Mouse (Mus musculus): ENCODE data around the gene Prss43. TPM values are rescaled to one million over a fixed set of nuclear protein-coding genes. Genes with fewer than 3 reads are reported as not detected.
A peak's percentile ranks its signal among the peaks of the same experiment; 100 is the strongest.

Gene Prss43
- polyA plus RNA-seq (2016; fragmentation: Nextera tagmentation; extraction: Ambion mirVana) = not detected in 2 replicates

DNA sequence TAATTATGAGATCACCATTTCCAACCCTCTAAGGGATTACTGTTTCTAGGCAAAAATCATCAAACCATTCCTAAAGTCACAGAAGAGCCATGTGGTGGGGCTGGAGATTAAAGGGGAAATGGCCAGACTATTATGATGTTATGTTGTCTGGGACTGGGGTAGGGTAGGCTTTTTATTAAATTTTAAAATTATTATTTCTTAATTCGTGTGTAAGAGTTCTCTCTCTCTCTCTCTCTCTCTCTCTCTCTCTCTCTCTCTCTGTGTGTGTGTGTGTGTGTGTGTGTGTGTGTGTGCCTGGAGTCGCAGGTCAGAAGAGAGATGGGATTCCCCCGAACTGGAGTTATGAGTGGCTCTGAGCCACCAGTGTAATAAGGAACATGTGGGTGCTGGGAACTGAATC, at the start of gene Prss43:
Gene Prss43 (plus strand): TSS at position 301 of the 400 bp plus-strand sequence.
- Histone ChIP-seq H3K4me1 (no peaks in the 10 kb centered on the region), H3K27me3 (ENCODE audit: insufficient read depth, poor library complexity, severe bottlenecking) (peaks cover 33% of the 10 kb centered on the region), H3K36me3 (no peaks in the 10 kb centered on the region), H3K27ac (no peak within 1 kb of the TSS), H3K4me3 (no peak within 1 kb of the TSS), H3K9me3 (no peaks in the 10 kb centered on the region)
- DNase-seq (ENCODE audit: low spot score) = no peak
- 68% methylated on average over 3 of the region's 3 CpGs for WGBS

DNA sequence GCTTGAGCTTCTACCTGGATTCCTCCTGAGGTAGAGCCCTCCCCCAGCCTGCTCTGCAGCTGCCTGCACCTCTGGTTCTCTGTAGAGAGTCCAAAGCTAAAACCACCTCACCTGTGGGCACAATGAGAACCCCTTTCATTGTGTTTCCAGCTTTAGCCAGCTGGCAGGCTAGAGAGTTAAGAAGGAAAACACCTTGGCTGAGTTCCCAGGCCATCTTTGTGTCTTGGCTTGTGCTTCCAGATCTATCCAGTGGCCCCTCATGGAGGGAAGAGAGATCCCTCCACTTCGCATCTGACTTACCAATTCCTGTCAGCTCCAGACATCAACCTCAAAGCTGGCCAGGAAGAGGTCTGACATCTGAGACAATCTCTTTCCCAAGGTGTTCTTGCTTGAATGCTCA, 48.4 kb upstream of the Prss43 start:
- H3K27me3 ChIP-seq (ENCODE audit: insufficient read depth, poor library complexity, severe bottlenecking) = peaks cover 16% of the 10 kb centered on the region; the same call in 1 of the 2 replicates
- peaks cover 53% of the 10 kb centered on the region for H3K4me1 ChIP-seq
- WGBS = 97% methylated on average over 1 of the region's 1 CpGs
- no peak for DNase-seq (ENCODE audit: low spot score)
- no peak overlapping the region for H3K4me3 ChIP-seq
- no peaks in the 10 kb centered on the region for H3K9me3 ChIP-seq
- H3K36me3 ChIP-seq = no peaks in the 10 kb centered on the region
- H3K27ac ChIP-seq = no peak overlapping the region

DNA sequence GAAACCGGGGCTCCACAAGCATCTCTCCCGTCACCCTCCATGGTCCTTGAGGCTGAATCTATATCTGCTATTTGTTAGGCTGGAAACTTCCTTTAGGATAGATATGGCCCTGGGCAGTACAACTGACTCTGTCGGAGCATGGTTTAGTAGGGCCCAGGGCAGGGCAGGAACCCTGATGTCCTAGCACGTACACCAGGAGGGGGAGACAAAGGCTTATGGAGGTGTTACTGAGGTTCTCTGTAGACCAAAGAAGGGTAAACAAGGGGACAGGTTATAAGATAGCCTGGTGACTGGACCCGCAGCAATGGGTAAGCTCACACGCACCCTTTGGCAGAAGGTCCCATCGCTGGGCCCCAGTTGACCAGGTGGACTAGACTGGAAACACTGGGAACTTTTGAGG, 47.9 kb upstream of the Prss43 start:
- Histone ChIP-seq H3K27ac (no peak overlapping the region), H3K4me3 (no peak overlapping the region), H3K27me3 (ENCODE audit: insufficient read depth, poor library complexity, severe bottlenecking) (peaks cover 16% of the 10 kb centered on the region; the same call in 1 of the 2 replicates), H3K4me1 (peaks cover 54% of the 10 kb centered on the region), H3K36me3 (no peaks in the 10 kb centered on the region), H3K9me3 (no peaks in the 10 kb centered on the region)
- no peak for DNase-seq (ENCODE audit: low spot score)
- WGBS = 75% methylated on average over 7 of the region's 7 CpGs

DNA sequence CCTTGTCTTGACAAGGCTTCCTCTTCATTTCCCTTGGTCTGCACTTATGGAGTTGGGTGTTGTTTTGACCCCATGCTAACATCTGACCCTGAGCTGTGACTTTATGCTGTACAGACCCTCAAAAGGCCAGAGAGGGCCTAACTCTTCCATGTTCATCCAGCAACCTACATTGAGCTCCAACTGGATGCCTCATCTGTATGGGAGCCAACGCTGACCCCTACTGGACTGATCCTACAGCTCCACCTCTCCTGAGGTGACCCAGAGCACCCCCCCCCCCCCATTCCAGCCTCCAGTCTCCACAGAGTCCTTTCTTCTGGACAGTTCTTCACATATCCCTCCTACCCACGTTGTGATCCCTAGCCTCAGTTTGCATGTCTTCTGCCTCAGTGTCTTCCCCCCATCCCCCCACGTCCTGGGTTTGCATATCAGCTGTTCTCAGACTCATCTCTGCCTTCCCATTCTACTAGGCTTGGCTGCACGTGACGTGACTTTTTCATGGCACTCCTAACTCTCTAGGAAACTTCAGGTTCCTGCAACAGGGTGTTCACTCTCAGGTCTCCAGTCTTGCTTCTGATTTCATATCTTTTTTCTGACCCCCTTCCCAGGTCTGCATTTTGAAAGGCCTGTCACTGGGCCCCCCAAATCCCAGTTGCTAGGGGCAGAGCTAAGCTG, 47.1 kb upstream of the Prss43 start:
- 54% methylated on average over 5 of the region's 5 CpGs for WGBS
- Histone ChIP-seq H3K4me3 (no peak overlapping the region), H3K27ac (no peak overlapping the region), H3K9me3 (no peaks in the 10 kb centered on the region), H3K4me1 (peaks cover 54% of the 10 kb centered on the region), H3K27me3 (ENCODE audit: insufficient read depth, poor library complexity, severe bottlenecking) (peaks cover 16% of the 10 kb centered on the region; the same call in 1 of the 2 replicates), H3K36me3 (no peaks in the 10 kb centered on the region)
- no peak for DNase-seq (ENCODE audit: low spot score)

DNA sequence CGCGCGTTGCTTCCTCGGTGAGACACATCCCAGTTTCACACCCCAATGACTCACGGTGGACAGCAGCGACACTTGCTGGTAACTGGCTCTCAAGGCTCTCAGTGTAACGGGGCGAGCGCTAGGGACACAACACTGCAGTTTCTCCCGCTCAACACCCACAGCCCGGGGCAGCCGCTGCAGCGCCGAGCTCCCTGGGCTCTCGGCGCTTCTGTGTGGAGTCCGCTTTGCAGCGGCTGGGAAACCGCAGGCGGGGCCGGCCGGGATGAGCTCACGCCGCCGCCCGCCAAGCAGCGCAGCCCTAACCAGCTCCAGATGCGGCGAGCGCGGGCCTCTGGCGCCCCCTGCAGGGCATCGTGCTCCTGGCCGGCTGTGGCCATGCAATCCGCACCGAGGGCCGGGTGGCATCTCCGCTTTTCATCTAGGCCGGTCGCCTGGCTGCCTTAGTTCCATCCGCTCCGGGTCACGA, 45.2 kb upstream of the Prss43 start:
- Histone ChIP-seq H3K36me3 (no peaks in the 10 kb centered on the region), H3K27me3 (ENCODE audit: insufficient read depth, poor library complexity, severe bottlenecking) (peaks cover 16% of the 10 kb centered on the region; the same call in 1 of the 2 replicates), H3K27ac (peak overlapping the region; percentile 80), H3K4me3 (peak overlapping the region; percentile 66), H3K9me3 (no peaks in the 10 kb centered on the region), H3K4me1 (peaks cover 37% of the 10 kb centered on the region)
- 0% methylated on average over 43 of the region's 43 CpGs for WGBS
- DNase-seq (ENCODE audit: low spot score) = peak; percentile 95

DNA sequence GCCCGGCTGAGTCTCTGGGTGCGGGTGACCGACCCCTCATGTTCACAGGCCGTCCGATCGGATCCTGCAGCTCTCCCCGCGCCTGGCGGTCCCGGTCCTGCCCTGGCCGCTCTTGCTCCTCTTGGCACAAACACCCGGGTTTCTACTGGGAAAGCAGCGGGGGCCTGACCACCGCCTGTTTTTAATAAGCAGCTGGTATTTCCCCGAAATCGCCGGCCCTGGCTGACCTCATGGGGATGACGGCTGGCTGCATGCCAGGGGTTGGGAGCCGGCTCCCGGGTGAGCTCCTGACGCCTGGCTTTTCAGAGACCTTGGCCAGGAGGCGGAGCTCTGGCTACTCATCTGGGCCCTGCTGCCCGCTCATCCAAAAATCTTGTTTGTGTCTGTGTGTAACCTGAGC, 44.8 kb upstream of the Prss43 start:
- peaks cover 36% of the 10 kb centered on the region for H3K4me1 ChIP-seq
- peak overlapping the region; percentile 80 for H3K27ac ChIP-seq
- DNase-seq (ENCODE audit: low spot score) = peak; percentile 86
- peak overlapping the region; percentile 66 for H3K4me3 ChIP-seq
- no peaks in the 10 kb centered on the region for H3K9me3 ChIP-seq
- H3K36me3 ChIP-seq = no peaks in the 10 kb centered on the region
- peaks cover 16% of the 10 kb centered on the region; the same call in 1 of the 2 replicates for H3K27me3 ChIP-seq (ENCODE audit: insufficient read depth, poor library complexity, severe bottlenecking)
- WGBS = under 1% methylated on average over 23 of the region's 23 CpGs

DNA sequence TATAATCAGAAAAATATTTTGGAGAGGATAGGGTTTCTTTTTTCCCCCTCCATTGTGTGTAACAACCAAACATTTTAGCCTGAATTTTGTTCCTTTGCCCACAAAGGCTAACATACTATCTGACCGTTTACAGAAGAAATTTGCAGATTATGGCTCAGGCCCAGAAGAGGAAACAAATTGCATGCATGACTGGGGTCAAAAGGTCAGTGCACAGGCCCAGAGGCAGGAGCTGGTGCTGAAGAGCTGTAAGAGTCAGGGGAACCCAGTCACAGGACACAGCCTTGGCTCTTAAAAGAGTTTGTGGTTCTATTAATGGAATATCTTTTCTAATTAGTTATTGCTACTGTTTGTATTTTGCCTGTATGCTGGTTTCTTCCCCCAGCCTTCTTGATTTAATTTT, 42.9 kb upstream of the Prss43 start:
- DNase-seq (ENCODE audit: low spot score) = no peak

DNA sequence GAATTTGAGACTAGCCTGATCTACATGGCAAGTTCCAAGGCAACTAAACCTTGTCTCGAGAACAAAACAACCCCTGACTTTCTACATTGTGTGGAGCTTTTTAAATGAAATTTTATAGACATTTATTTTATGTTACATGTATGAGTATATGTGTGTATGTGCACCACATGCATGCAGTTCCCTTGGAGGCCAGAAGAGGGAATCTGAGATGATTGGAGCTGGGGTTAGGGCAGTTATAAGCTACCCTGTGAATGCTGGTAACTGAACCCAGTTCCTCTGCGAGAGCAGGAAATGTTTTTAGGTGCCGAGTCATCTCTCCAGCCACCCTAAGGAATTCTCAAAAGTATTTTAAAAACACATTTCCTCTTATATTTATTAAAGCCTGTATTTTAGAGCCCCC, 38.3 kb upstream of the Prss43 start:
- no peak for DNase-seq (ENCODE audit: low spot score)
- 89% methylated on average over 3 of the region's 3 CpGs for WGBS

More for the DNA sequence above, 42.9 kb upstream of the Prss43 start:
- Histone ChIP-seq H3K27me3 (ENCODE audit: insufficient read depth, poor library complexity, severe bottlenecking) (peaks cover 8% of the 10 kb centered on the region; the same call in 1 of the 2 replicates), H3K27ac (no peak overlapping the region), H3K4me1 (peaks cover 29% of the 10 kb centered on the region), H3K9me3 (no peaks in the 10 kb centered on the region), H3K4me3 (no peak overlapping the region), H3K36me3 (no peaks in the 10 kb centered on the region)
- 22% methylated on average over 1 of the region's 1 CpGs for WGBS

DNA sequence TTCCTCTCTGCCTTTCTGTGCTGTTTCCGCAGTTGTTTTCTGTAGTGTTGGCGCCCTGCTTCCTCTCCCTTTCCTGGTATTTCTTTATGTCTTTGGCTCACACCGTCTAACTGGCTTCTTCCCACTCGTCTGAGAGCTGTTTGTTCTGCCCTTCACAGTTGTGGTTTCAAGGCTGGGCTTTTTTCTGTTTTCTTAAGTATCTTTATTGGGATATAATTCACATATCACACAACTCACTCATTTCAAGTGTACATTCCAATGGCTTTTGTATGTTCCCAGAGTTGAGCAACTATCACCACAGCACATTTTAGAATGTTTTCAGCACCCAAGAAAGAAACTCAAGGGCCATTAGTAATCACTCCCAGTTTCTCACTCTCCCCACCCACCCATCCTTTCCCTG, 36.0 kb upstream of the Prss43 start:
- DNase-seq (ENCODE audit: low spot score) = no peak
- Histone ChIP-seq H3K4me1 (no peaks in the 10 kb centered on the region), H3K36me3 (no peaks in the 10 kb centered on the region), H3K9me3 (no peaks in the 10 kb centered on the region), H3K4me3 (no peak overlapping the region), H3K27ac (no peak overlapping the region), H3K27me3 (ENCODE audit: insufficient read depth, poor library complexity, severe bottlenecking) (no peaks in the 10 kb centered on the region)
- 68% methylated on average over 4 of the region's 4 CpGs for WGBS

More for the DNA sequence above, 38.3 kb upstream of the Prss43 start:
- Histone ChIP-seq H3K27me3 (ENCODE audit: insufficient read depth, poor library complexity, severe bottlenecking) (no peaks in the 10 kb centered on the region), H3K4me3 (no peak overlapping the region), H3K27ac (no peak overlapping the region), H3K36me3 (no peaks in the 10 kb centered on the region), H3K9me3 (no peaks in the 10 kb centered on the region), H3K4me1 (0 out of 2 replicates have a peak, but pooled peaks cover 3% of the 10 kb centered on the region)

DNA sequence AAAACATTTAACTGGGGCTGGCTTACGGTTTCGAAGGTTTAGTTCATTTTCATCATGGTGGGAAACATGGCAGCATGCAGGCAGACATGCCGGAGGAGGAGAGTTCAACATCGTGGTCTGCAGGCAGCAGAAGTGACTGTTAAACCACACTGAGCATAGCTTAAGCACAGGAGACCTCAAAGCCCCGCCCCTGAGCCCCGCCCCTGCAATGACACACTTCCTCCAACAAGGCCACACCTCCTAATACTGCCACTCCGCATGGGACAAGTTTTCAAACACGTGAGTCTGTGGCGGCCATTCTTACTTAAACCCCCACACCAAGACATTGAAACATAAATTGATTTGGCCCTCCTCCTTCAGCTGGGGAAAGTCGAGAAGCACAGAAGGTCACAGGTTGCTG, 29.5 kb upstream of the Prss43 start:
- WGBS = 83% methylated on average over 10 of the region's 10 CpGs
- no peaks in the 10 kb centered on the region for H3K36me3 ChIP-seq
- peak; percentile 58 for DNase-seq (ENCODE audit: low spot score)
- H3K27me3 ChIP-seq (ENCODE audit: insufficient read depth, poor library complexity, severe bottlenecking) = no peaks in the 10 kb centered on the region
- no peak overlapping the region for H3K4me3 ChIP-seq
- 0 out of 2 replicates have a peak, but pooled peaks cover 3% of the 10 kb centered on the region for H3K4me1 ChIP-seq
- H3K9me3 ChIP-seq = no peaks in the 10 kb centered on the region
- no peak overlapping the region for H3K27ac ChIP-seq

DNA sequence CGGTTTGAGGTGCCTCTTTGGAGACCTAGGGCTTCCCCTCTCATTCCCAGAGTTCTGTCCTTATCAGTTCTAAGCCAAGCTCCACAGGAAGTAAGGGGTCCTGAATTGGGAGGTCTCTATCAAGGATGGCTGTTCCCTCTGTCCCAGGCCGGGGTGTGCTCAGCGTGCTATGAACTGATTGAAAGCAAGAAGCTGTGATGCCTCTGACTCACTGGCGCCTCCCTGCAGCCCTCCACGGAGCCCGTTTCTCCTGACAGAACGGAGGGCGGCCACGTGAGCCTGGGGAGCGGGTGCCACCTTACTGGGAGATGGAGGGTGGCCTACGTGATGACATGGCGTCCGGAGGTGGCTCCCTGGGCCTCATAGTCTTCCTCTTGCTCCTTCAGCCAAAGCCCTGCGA, 28.6 kb upstream of the Prss43 start, which contains the start of gene Prss42:
Gene Prss42 (plus strand): TSS at position 301 of the 400 bp plus-strand sequence.
- H3K27me3 ChIP-seq (ENCODE audit: insufficient read depth, poor library complexity, severe bottlenecking) = no peaks in the 10 kb centered on the region
- H3K36me3 ChIP-seq = no peaks in the 10 kb centered on the region
- H3K4me3 ChIP-seq = no peak within 1 kb of the TSS
- DNase-seq (ENCODE audit: low spot score) = no peak
- no peaks in the 10 kb centered on the region for H3K9me3 ChIP-seq
- 84% methylated on average over 14 of the region's 14 CpGs for WGBS
- 0 out of 2 replicates have a peak, but pooled peaks cover 6% of the 10 kb centered on the region for H3K4me1 ChIP-seq
- no peak within 1 kb of the TSS for H3K27ac ChIP-seq

DNA sequence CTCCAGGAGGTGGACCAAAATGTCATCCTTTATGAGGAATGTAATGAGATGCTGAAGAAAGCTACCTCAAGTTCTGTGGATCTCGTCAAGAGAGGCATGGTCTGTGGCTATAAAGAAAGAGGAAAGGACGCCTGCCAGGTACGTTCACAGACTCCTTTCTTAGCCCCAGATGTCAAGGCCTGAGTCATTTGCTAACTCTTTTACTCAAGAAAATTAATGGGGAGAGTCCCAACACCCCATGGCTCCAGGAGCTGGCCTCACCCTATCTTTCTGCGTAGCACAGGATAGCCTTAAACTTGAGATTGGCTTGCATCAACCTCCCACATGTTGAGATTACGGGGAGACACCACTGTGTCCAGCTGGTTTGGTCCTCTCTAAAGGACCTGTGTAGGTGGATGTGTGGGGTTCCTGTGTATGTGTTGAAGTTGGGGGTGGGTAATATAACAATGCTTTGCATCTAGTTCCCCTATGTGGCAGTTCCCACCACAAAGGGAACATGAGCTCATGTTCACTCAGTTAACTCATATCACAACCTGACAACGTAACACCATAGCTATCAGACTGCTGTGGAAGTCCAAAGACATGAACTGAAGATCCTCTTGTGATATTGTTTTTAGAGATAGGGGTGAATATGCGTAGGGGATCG, 25.5 kb upstream of the Prss43 start:
- H3K4me3 ChIP-seq = no peak overlapping the region
- peaks cover 9% of the 10 kb centered on the region; the same call in 1 of the 2 replicates for H3K4me1 ChIP-seq
- 83% methylated on average over 8 of the region's 8 CpGs for WGBS
- no peaks in the 10 kb centered on the region for H3K27me3 ChIP-seq (ENCODE audit: insufficient read depth, poor library complexity, severe bottlenecking)
- no peaks in the 10 kb centered on the region for H3K36me3 ChIP-seq
- H3K9me3 ChIP-seq = no peaks in the 10 kb centered on the region
- DNase-seq (ENCODE audit: low spot score) = no peak
- H3K27ac ChIP-seq = no peak overlapping the region

DNA sequence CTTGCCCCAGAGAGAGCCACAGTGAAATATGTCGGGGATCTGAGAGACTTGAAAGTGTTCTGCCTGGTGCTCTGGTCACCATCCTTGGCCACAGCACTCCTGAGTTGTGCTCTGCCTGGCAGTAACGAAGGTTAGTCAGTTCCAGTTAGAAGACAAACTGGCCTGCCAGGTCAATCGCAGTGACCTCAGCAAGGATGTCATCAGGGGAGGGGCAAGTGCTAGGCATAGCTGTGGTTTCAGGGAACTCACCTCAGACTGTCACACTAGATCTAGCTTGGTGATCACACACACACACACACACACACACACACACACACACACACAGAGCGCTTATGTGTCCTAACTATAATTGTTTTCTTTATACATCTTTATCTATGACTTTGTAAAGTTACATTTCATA, 23.2 kb upstream of the Prss43 start:
- DNase-seq (ENCODE audit: low spot score) = no peak
- 74% methylated on average over 4 of the region's 4 CpGs for WGBS
- H3K27me3 ChIP-seq (ENCODE audit: insufficient read depth, poor library complexity, severe bottlenecking) = no peaks in the 10 kb centered on the region

More for the DNA sequence above, 23.2 kb upstream of the Prss43 start:
- Histone ChIP-seq H3K36me3 (no peaks in the 10 kb centered on the region), H3K4me1 (peaks cover 8% of the 10 kb centered on the region; the same call in 1 of the 2 replicates), H3K9me3 (no peaks in the 10 kb centered on the region), H3K27ac (no peak overlapping the region), H3K4me3 (no peak overlapping the region)
